Mouse (Mus musculus) cerebellum, adult 9-10 months (tissue): Measurements from ENCODE around the gene Iqgap2.

Source experiments
- DNase-seq: peaks from one replicate; pipeline ENCODE4 v3.0.0; 2022

Iqgap2 gene

DNA sequence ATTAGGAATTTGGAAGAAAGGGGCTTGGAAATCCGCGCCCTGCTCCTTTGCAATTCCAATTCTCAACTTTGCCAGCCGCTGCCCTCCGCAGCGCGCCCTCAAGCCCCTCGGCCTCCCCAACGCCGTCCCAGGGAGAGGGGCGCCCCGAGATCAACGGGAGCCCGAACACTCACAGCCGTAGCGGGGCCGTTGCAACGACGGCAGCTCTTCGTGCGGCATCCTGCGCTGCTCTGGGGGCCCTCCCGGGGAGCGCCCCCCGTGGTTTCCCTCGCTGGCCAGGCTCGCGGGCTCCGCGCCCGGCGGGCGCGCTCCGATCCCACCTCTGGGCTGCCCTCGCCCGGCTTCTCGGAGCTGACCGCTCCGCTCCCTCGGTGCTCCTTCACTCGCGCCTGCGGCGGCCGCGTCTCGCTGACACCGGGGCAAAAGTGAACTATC, at the start of gene Iqgap2:
Gene Iqgap2, minus strand, starts transcription at position 432 of the 435 bp plus-strand sequence.
- DNase-seq, result no peak

DNA sequence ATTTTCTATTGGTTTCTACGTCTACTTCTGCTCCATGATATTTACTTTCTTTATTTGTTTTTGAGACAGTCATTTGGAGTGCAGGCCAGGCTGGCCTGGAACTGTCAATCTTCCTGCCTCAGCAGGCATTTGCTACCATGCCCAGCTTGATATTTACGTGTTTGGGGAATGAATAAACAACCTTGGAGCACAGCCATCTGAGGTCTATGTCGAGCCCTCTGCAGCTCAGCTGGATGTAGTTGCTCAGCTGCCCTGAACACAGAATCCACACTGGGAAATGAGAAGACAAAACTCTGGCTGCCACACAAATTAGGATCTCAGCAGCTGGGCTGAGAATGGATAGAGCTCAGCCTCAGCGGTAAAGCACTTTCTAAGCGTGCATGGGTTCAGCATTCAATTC, 49.1 kb upstream of the Iqgap2 start:
- DNase-seq, result no peak

DNA sequence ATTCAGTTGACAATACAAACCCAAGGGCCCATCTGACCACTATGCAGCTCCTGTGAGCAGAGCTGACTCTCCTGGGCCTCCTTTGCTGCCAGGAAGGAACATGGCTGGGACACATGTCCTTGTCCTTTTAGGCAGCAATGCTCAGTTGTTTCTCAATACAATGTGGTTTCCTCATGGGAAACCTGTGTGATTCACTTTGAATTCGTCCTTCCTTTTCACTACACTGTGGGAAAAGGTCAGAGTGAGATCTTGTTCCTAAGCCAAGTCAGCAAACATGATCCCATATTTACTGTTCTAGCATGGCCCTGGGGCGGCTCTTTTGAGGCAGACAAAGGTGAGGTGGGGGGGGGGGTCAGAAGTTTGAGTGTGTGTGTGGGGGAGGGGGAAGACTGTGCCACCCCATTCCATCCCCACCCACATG, 32.5 kb upstream of the Iqgap2 start:
- no peak for DNase-seq

DNA sequence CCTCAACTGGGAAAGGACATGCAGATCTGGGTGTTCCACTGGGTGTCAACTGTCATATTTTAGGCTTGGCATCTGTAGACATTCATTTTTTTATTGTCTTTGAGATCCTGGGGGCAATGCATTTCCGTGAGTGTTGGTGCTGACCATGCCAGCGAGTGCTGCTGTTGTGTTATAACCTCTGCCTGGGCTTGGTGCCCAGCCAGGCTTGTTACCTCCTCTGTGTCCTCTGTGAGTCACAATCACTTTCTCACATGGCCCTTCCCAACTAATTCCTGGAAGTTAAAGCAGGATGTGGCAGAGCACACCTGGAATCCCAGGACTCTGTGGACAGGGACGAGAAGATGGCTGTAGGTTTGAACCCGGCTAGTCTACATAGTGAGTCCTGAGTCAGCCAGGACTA, 30.9 kb upstream of the Iqgap2 start:
- no peak for DNase-seq

DNA sequence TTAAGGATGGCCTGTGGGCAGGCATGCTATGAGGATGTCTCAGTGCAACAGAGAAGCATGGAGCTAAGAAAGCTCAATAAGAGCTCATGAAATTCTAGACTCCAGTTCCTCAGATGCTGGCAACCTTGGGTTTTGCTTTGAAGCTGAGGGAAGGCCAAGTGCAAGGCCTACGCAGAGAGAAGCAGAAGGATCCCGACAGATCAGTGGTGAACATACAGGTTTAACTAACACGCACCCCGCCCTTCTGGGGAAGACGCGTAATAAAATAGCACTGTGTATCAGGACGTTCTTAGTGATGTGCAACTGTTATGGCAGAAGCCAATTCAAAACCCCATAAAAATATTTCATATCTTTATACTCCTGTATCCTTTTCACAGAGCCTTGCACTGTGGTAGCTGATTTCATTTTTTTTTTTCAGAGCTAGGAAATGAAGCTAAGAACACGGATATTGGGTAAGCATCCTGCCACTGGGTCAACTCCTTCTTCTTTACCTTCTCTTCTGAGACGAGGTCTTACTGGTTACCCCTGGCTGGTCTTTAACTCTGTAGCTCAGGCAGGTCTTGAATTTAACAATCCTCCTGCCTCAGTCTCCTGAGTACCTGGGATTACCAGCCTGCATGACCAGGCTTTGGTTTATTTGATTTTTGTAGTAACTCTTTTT, 27.0 kb upstream of the Iqgap2 start:
- DNase-seq, result no peak

DNA sequence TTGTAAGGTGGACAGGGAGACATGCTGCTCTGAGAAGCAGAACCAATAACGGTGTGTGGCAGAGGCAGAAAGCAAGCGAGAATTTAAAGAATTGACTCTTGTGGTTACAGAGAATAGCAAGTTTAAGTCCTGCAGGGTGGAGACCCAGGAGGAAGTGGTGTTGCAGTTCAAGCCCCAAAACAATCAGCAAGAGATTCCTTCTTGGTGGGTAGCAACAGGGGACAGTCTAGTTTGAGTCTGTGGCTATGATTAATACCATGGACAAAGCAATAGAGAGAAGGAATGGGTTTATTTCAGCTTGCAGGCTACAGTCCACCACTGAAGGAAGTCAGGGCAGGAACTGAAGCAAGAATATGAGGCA, 21.3 kb upstream of the Iqgap2 start:
- no peak for DNase-seq

DNA sequence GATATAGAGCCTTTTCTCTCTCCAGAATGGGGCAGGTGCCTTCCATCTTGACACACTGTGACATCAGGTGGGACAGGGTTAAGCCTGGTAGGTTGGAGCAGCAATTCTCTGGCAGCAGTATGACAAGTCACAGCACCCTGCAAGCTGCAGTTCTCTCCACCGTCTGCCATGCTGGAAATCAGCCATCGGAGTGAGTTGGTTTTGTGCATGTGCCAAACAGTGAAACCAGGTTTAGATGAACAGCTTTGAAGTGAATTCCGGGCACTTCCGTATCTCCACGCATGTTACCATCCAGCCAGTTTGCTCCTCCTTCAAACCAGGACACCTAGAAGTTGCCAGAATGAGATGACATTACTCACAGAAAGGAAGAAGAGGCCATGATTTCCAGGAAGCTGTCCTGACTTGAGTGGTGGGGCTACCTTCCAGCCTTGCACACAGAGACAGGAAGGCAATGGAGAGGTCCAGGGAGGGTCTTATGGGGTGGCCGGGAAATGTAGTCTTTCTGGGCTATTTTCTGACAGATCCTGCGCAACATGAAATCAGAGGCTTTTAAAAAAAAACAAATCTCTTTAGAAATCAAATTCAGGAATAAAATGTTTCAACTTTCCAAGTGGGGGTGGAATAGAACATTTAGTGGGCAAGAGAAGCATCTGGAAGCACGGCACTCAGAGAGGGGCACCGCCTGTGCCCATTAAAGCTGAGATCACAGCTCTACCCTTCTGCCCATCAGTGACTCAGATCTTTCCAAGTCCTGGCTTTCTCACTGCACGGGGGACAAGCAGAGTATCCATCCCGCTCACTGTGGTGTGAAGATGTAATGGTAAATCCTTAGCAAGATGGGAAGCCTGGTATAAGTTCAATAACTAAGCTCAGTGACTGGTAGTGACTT, 20.7 kb upstream of the Iqgap2 start:
- DNase-seq, result peak; percentile 97

DNA sequence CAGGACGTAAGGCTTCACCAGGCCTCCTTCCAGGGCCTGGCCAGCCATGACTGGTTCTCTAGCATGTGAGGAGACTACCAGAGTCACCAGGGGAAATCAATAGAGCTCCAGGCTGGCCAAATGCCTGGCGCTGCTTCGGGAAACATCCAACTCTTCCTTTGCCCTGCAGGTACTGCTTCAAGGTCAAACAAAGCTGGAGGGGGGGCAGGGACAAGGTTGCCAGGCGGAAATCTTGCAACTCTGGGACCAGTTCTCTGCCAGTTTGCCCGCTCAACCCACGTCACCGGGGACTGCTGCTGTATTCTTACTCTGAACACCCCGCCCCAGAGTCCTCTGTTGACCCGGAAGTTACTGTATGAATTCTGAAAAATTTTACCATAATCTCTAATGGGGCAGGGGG, 18.5 kb upstream of the Iqgap2 start:
- peak; percentile 32 for DNase-seq

DNA sequence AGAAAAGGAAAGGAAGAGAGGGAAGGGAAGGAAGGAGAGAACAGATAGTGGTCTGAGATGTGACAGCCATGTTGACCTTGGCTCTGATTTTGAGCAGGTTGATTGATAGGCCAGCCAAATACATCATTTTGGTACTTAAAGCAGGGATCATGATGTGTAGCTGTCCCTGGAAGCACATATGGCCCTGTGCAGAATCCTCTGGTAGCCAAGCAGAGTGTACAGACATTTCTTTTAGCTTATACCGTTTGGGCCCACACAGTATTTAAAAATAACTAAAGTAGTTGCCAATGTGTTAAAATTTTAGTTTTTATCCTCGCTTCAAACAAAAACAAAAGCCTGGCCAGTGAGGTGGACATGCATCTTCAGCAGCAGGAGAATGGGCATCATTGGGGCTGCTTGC, 17.5 kb upstream of the Iqgap2 start:
- DNase-seq, result no peak

DNA sequence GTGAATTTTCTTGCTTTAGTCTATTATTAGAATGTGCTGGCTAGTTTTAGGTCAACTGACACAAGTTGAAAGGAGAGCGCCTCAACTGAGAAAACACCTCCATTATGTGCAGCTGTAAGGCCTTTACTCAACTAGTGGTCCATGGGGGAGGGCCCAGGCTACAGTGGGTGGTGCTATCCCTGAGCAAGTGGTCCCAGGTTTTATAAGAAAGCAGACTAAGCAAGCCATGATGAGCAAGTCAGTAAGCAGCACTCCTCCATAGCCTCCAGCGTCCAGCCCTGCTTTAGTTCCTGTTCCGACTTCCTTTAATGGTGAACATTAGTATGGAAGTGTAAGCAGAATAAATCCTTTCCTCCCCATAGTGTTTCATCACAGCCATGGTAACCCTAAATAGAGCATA, 11.0 kb upstream of the Iqgap2 start:
- DNase-seq, result no peak

DNA sequence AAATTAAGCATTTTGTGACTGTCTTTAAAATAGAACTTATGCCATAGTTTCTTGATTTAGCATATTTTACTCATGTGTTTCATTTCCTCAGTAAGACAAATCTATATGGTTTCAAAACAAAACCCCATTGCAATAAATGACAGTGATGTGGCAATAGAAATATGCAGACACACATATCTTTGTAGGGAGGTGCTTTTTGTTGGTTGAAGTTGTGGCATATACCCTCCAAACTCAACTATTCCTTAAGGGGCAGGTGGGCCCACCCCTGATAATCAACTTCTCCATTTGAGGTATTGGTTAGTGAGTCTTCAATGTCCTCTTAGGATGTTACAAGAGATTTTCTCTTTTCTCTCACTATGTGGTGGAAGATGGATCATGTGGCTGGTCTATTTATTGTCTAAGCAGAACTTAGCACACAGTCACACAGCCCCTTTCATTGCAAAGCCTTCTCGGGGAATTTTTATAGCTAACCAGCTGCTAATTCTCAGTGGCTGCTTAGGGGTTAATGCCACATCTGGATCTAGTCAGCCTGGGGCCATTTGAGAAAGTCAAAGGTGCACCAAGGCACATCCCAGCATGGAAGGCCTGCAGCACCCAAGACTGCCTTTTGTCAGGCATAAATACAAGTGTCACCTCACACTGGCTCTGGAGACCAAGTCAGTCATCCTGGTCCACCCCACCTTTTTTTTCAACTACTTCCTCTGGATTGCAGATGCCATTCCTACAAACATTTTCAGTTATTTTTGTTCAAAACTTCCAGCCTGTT, 8.3 kb upstream of the Iqgap2 start:
- DNase-seq, result no peak

DNA sequence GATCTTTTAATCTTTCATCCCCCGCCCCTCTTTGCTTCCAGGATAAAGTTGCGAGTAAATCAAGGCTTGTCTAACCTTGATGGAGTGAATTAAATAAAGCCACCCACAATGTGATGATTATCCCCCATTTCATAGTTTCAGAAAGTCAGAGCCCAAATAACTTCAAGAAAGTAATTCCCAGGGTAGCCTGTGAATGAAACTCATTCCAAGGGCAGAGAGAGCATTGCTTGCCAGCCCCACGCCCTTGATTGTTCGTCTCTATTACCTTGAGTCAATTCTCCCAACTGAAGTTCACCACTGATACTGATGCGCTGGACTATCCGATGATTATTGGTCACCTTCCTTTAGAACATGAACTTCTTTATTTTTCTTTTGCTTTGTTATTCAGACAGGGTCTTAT, 4.8 kb upstream of the Iqgap2 start:
- DNase-seq, result no peak

DNA sequence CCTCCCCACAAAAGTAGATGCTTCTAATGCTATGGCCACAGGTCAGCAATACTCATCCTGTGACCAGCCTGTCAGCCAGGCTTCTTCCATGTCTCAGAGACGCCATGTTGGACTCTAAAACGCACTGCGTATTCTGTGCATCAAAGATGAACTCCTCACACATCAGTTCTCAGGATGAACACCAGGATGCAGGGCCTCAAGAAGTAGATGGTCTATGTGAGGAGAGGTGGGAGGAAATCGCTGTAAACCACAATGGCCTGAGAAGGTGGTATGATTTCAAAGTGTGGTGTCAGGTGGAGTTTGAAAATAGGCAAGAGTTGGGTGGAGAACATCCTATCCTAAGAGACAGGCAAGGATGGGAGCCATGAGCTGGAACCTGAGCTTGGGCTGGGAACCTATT, 1.4 kb upstream of the Iqgap2 start:
- no peak for DNase-seq

DNA sequence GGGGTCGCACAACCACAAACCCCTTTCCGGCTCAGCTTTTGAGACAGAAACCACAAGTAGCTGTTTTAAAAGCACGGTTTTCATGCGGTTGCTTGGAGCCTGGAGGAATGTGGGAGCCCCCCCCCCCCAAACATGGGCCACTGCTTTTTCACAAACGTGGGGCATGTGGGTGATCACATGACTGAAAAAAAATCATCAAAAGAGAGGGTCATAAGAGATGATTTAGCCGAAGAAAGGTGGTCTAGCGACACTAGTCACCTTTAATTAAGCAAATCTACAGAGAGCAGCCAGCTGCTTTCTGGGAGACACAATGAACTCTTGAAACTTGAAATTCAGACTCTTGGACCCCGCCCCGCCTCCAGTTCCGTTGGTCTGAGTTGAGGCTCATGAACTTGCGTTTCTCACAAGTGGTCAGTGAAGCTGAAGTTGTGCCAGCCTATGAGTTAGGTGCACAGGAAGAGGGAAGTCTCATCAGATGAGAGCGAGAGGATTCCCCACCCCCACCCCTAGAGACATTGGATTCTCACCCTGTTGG, 956 bp upstream of the Iqgap2 start:
- DNase-seq, result no peak

DNA sequence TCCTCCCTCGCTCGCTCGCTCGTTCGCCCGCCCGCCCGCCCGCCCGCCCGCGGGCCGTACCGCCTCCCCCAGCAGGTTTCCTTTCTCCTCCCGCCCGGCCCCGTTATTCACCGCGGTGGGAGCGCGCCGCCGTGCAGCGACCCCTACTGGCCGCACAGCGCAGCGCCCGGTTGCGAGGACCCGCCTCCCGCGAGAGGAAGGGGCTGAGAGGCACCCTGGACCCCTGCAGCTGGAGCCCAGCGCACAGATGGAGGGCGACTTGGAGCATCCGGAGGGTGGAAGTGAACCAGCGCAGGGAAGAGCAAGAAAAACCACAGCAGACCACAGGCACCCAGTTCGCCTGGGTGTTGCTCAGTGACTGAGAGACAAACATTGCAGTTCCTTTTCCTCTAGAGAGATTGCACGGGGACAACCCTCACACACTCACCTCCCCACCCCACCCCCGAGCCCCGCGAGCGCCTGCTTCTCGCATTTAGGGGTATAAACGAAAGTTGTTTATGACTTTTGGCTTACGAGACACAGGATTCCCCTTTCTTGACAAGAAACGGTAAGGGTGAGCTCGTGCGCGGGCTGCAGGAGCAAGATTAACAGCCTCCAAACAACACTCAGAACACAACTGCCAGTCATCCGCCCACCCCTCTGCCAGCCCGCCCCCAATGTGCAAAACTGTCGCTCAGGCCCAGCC, 346 bp upstream of the Iqgap2 start:
- peak; percentile 64 for DNase-seq

DNA sequence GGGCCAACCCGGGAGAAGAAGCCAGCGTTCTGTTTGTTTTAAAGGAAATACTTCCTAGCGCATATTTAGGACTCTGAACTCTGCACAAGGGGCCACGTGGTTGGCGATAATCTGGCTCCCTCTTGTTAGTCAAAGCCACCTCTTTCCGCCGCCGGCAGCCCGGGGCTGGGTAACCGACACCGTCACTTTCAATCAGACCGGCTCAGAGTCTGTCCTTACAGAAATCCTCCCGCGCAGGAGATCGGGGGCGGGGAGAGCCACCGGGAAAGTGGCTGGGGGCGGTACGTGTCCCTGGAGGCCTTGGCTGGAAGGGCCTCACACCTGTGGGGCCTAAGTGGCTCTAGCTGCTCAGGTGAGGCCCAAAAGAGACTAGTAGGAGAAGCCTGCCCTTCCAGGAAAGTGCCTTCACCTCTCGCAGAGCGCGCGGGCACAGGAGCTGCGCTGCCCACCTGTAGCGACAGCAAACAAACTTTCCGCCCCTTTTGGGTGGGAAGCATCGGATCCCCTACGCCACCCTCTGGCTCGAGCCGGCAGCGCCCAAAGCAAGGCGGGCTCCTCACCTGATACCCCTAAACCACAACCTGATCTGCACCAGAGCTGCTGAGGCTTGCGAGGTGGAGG, 761 bp downstream of the Iqgap2 start:
- peak; percentile 21 for DNase-seq

DNA sequence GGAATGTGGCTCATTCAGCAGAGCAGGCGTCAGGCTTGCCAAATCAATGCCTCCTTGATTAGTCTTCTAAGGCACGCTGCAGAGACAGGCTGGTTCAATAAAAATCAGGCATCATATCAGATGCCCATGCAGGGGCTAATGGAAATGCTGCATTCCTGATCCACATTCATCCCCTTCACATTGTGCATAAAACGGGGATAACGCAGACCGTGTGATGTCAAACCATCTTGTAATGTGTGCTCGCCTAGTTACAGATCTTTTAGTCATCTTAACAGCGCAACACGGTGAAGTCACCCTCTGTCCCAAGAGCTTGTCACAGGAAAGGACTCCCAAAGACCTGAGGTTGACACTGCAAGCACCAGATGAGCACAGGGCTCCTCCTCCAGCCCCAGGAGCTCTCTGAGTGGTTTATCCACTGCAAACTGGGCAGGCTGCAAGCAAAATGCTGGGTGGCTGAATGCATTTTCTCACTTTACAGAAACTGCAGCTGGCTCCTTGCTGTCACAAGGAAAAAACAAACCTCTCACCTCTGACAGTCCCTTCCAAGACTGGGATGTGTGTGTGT, 1.7 kb downstream of the Iqgap2 start:
- no peak for DNase-seq

DNA sequence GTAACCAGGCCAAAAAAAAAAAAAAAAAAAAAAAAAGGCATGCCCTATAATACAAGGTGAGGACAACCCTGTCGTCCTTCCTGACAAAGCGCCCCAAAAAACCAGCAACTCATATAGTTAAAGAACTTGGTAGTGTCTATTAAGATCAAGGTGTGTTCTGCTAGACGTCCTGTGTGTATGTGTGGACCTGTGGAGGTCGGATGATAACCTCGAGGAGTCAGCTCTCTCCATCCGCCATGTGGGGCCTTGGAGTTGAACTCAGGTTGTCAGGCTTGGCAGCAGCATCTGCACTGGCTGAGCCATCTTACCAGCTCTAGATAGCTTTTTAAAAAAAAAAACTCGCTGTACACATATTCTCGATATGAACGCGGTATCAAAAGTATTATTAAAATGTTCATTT, 2.4 kb downstream of the Iqgap2 start:
- DNase-seq, result no peak

DNA sequence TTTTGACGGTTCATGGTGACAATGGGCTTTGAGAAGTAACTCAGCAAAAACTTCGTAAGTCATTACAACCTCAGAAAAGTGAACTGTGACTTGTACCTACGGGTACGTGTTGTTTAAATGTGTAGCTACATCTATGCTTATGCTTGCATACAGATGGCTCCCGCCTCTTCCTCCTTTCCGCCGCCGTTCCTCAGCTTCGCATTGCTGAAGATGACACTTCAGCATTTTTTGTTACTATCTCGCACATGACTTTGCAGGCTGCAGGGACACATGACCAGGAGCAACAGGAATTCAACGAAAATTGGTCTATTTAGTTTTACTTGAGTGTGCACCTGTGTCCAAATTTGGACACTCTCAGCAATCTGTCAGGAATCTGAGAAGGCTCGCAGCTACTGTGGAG, 3.1 kb downstream of the Iqgap2 start:
- DNase-seq, result no peak

DNA sequence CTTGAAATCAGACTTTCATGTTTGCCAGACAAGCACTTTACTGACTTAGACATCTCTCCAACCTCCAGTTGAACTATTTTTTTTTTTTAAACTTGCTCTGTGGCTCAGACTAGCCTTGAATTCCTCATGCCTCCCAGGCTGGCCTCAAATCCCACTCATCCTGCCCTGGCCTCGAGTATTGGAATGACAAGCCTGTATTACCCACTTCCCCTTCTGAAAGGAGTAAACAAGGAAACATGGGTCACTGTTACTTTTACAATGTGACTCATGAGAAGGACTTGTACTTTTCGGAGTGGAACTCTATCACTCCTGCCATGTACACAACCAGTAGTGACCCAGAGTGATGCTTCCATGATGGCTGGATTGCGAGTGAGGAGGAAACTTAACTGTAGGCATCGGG, 3.6 kb downstream of the Iqgap2 start:
- no peak for DNase-seq

DNA sequence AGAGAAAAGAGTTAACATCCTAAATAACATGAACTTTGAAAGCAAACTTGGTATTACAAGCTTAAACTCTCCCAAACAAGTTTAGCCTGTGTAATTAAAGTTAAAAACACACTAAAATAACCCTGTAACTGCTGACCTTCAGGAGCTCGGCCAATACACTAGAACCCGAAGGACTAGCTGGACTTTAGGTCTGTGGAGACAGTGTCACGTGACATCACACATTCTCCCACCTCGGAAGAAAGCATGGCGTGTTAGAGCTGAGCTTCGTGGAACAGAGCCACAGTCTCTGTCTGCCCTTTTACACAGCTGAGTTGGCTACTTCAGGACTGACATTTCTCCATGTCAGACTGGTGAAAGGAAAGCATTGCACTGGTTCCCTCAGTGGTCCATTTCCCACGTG, 4.3 kb downstream of the Iqgap2 start:
- DNase-seq, result no peak

DNA sequence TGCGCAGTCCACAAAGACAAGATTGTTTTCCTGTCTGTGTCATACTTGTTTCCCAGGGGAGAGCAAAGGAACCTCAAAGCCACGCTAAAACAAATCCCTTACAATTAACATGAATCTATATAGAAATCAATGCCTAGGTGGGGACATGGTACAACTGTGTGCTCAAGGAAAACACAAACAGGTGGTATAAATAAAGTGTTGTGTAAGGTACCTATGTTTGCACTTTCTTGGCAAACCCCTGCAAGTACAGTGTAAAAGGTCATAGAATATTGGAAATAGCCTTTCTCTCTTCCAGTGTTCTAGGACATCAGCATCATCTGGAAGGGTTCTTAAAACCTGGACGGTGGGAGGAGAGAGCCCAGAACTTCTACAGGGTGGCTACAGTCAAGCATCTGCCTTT, 7.3 kb downstream of the Iqgap2 start:
- no peak for DNase-seq
